Mouse (Mus musculus) hindbrain, embryonic 11.5 days (tissue): ENCODE data around the gene Olfr477. TPM values are rescaled to one million over a fixed set of nuclear protein-coding genes. Genes with fewer than 3 reads are reported as not detected.
"Not testable (repeated sequence)": the region's sequence is repeated elsewhere in the genome, so short reads cannot be mapped to it uniquely, and the experiment has no call there.

Source experiments
- ATAC-seq: fragments of 200-750 bp; cut with Nextera tagmentation; 2 replicates; pipeline ENCODE4 v1.8.0; 2017; ENCODE audit warnings: mild to moderate bottlenecking, moderate TSS enrichment, moderate library complexity; ENCODE audit not compliant: low FRiP score
- DNase-seq: peaks from one replicate; pipeline ENCODE4 v3.0.0-alpha.2; 2015; ENCODE audit warnings: low spot score
- H3K27ac ChIP-seq: fragments of 300-500 bp; sonication (generic); 2 replicates; pipeline ENCODE4 v1.5.1; 2014; ENCODE audit warnings: mild to moderate bottlenecking, low read depth, low read length
- H3K27me3 ChIP-seq: fragments of 300-500 bp; sonication (generic); 2 replicates; pipeline ENCODE4 v1.6.1; 2014; ENCODE audit warnings: mild to moderate bottlenecking, low read length, moderate library complexity, mixed read lengths; ENCODE audit not compliant: control insufficient read depth, insufficient read depth
- H3K36me3 ChIP-seq: fragments of 300-500 bp; sonication (generic); 2 replicates; pipeline ENCODE4 v1.6.1; 2014; ENCODE audit warnings: mild to moderate bottlenecking, low read length, moderate library complexity, mixed read lengths; ENCODE audit not compliant: control insufficient read depth, insufficient read depth
- H3K4me1 ChIP-seq: fragments of 300-500 bp; sonication (generic); replicated peaks from 2 replicates; pipeline ENCODE4 v1.6.1; 2014; ENCODE audit warnings: low read length, mixed read lengths; ENCODE audit not compliant: control insufficient read depth, insufficient read depth
- H3K4me2 ChIP-seq: fragments of 300-500 bp; sonication (generic); replicated peaks from 2 replicates; pipeline ENCODE4 v1.6.1; 2014; ENCODE audit warnings: mild to moderate bottlenecking, low read depth, low read length
- H3K4me3 ChIP-seq: fragments of 300-500 bp; sonication (generic); 2 replicates; pipeline ENCODE4 v1.5.1; 2014; ENCODE audit warnings: low read depth, low read length
- H3K9ac ChIP-seq: fragments of 300-500 bp; sonication (generic); 2 replicates; pipeline ENCODE4 v1.6.1; 2014; ENCODE audit warnings: low read depth, low read length
- H3K9me3 ChIP-seq: fragments of 300-500 bp; sonication (generic); 2 replicates; pipeline ENCODE4 v1.6.1; 2016; ENCODE audit warnings: low read length; ENCODE audit not compliant: control insufficient read depth
- WGBS: fragments of 180-500 bp; shearing (Covaris S2); extraction: QIAGEN DNeasy Blood & Tissue Kit; methylation state at CpG from one replicate; pipeline ENCODE4 v1.1.7; 2014; 5-methylcytosine and 5-hydroxymethylcytosine counted together
- polyA plus RNA-seq: library from polyadenylated mRNA; unstranded; fragments of >200 nt; fragmentation: Nextera tagmentation; extraction: Ambion mirVana; gene quantifications from 2 replicates; pipeline ENCODE4 v1.2.1, GENCODE M21; 2014

Olfr477 gene
- polyA plus RNA-seq = not detected in 2 replicates

DNA sequence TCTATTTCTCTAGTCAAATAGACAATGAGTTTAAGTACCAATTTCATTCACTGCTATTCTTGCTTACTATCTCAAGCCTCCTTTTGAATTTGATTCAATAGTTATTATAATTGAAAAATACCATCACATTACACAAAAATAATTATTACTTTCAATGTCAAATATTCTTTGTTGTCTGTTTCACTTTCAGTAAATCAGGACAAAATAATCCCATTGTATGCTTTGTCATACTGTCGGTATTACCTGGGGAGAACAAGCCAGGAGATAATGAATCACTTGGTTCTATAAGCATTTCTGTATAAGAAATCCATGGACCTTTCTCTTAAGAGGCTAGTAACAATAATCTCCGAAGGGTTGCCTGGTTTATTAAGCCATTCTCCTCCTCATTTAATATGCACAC is at the start of gene Olfr477:
Olfr477 (plus strand) TSS at position 301 of the 400 bp plus-strand sequence.
- 80% methylated on average over 2 of the region's 2 CpGs for WGBS
- Histone ChIP-seq H3K4me1 (no peaks in the 10 kb centered on the region), H3K36me3 (no peaks in the 10 kb centered on the region), H3K4me3 (no peak within 1 kb of the TSS), H3K4me2 (no peak within 1 kb of the TSS), H3K9me3 (no peaks in the 10 kb centered on the region), H3K9ac (no peak within 1 kb of the TSS), H3K27me3 (no peaks in the 10 kb centered on the region), H3K27ac (no peak within 1 kb of the TSS)
- ATAC-seq = no peak
- no peak for DNase-seq

GRCm38 (mm10) chr7:107952539-107952938 is 34.0 kb upstream of the Olfr477 start:
- H3K4me2 ChIP-seq, H3K9ac ChIP-seq, H3K27me3 ChIP-seq, DNase-seq, H3K36me3 ChIP-seq, ATAC-seq, H3K4me1 ChIP-seq, H3K4me3 ChIP-seq, H3K27ac ChIP-seq, H3K9me3 ChIP-seq: not testable (repeated sequence)
- 97% methylated on average over 12 of the region's 12 CpGs for WGBS

DNA sequence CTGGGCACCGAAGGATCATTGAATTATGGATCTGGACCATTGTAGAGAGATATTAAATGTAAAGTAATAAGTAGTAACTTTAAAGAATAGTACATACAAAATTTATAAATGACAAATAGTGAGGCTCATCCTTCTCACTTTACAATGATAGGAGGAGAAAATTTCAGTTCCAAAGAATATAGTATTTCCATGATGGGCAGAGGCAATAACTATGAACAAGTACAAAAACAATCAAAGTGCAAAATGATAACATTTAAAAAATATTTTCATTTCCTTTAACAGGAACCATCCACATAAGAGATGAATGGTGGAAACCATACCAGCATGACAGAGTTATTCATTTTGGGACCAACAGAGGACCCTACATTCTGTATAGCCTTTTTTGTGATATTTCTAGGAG is 32.1 kb upstream of the Olfr477 start, which contains the start of gene Olfr474:
Olfr474 (plus strand) TSS at position 301 of the 400 bp plus-strand sequence.
- no peak within 1 kb of the TSS for H3K4me2 ChIP-seq
- DNase-seq (no peak), ATAC-seq (no peak)
- H3K27ac ChIP-seq = no peak within 1 kb of the TSS
- no peaks in the 10 kb centered on the region for H3K9me3 ChIP-seq
- no peak within 1 kb of the TSS for H3K4me3 ChIP-seq
- no peaks in the 10 kb centered on the region for H3K4me1 ChIP-seq
- H3K36me3 ChIP-seq = no peaks in the 10 kb centered on the region
- no peaks in the 10 kb centered on the region for H3K27me3 ChIP-seq
- WGBS = 95% methylated on average over 1 of the region's 1 CpGs
- no peak within 1 kb of the TSS for H3K9ac ChIP-seq

- no peak within 1 kb of the TSS for H3K4me2 ChIP-seq
- 65% methylated on average over 1 of the region's 1 CpGs for WGBS
- H3K36me3 ChIP-seq = no peaks in the 10 kb centered on the region
- DNase-seq (no peak), ATAC-seq (no peak)
- no peak within 1 kb of the TSS for H3K4me3 ChIP-seq
- H3K27me3 ChIP-seq = no peaks in the 10 kb centered on the region
- no peak within 1 kb of the TSS for H3K27ac ChIP-seq
- H3K4me1 ChIP-seq = no peaks in the 10 kb centered on the region
- H3K9me3 ChIP-seq = no peaks in the 10 kb centered on the region
- no peak within 1 kb of the TSS for H3K9ac ChIP-seq
Observed at GRCm38 (mm10) chr7:107964503-107964902, 22.0 kb upstream of the Olfr477 start, which contains the start of gene Olfr476. Olfr476 (plus strand) TSS chr7:107964803.

- ATAC-seq, H3K9me3 ChIP-seq, H3K27ac ChIP-seq, H3K36me3 ChIP-seq, H3K4me3 ChIP-seq, DNase-seq, H3K4me2 ChIP-seq, H3K9ac ChIP-seq, H3K27me3 ChIP-seq, H3K4me1 ChIP-seq: not testable (repeated sequence)
Observed at GRCm38 (mm10) chr7:108014256-108014655, 27.8 kb downstream of the Olfr477 start.

- no peak within 1 kb of the TSS for H3K9ac ChIP-seq
- no peak within 1 kb of the TSS for H3K4me2 ChIP-seq
- ATAC-seq (no peak), DNase-seq (no peak)
- no peak within 1 kb of the TSS for H3K4me3 ChIP-seq
- no peaks in the 10 kb centered on the region for H3K27me3 ChIP-seq
- H3K36me3 ChIP-seq = no peaks in the 10 kb centered on the region
- H3K27ac ChIP-seq = no peak within 1 kb of the TSS
- no peaks in the 10 kb centered on the region for H3K4me1 ChIP-seq
- no peaks in the 10 kb centered on the region for H3K9me3 ChIP-seq
- 86% methylated on average over 3 of the region's 3 CpGs for WGBS
Observed at GRCm38 (mm10) chr7:108033889-108034288, 47.4 kb downstream of the Olfr477 start, which contains the start of gene Olfr478. Olfr478 (minus strand) TSS chr7:108033989.

Other genes with a start within 250 kb of the Olfr477 start
- 0.14 and 0.24 TPM in 2 replicates for gene Cyb5r2, start 228.7 kb upstream of the Olfr477 start, polyA plus RNA-seq
- not detected in 2 replicates for gene Ovch2, start 185.5 kb upstream of the Olfr477 start, polyA plus RNA-seq
- gene Olfr467, start 174.4 kb upstream of the Olfr477 start, polyA plus RNA-seq = not detected in 2 replicates
- gene Olfr469, start 161.2 kb upstream of the Olfr477 start, polyA plus RNA-seq = not detected in 2 replicates
- not detected in 2 replicates for gene Olfr470, start 139.2 kb upstream of the Olfr477 start, polyA plus RNA-seq
- not detected in 2 replicates for gene Olfr472, start 88.8 kb upstream of the Olfr477 start, polyA plus RNA-seq
- not detected in 2 replicates for gene Olfr473, start 56.2 kb upstream of the Olfr477 start, polyA plus RNA-seq
- not detected in 2 replicates for gene Olfr474, start 32.0 kb upstream of the Olfr477 start, polyA plus RNA-seq
- not detected in 2 replicates for gene Olfr476, start 21.9 kb upstream of the Olfr477 start, polyA plus RNA-seq
- gene Olfr478, start 47.3 kb downstream of the Olfr477 start, polyA plus RNA-seq = not detected in 2 replicates
- not detected in 2 replicates for gene Olfr479, start 64.0 kb downstream of the Olfr477 start, polyA plus RNA-seq
- not detected in 2 replicates for gene Olfr480, start 80.7 kb downstream of the Olfr477 start, polyA plus RNA-seq
- not detected in 2 replicates for gene Olfr481, start 93.2 kb downstream of the Olfr477 start, polyA plus RNA-seq
- gene Olfr482, start 110.9 kb downstream of the Olfr477 start, polyA plus RNA-seq = 0.07 TPM in 1 of 2 replicates, not detected in the other
- gene Olfr483, start 114.2 kb downstream of the Olfr477 start, polyA plus RNA-seq = not detected in 2 replicates
- gene Olfr484, start 140.8 kb downstream of the Olfr477 start, polyA plus RNA-seq = not detected in 2 replicates
- not detected in 2 replicates for gene Olfr485, start 173.2 kb downstream of the Olfr477 start, polyA plus RNA-seq
- gene Olfr486, start 186.0 kb downstream of the Olfr477 start, polyA plus RNA-seq = not detected in 2 replicates
- not detected in 2 replicates for gene Olfr487, start 227.9 kb downstream of the Olfr477 start, polyA plus RNA-seq